Mouse (Mus musculus) monocyte, adult 2 months (primary cell): Measurements from ENCODE around the gene 9530003J23Rik.
"Not testable (repeated sequence)": the region's sequence is repeated elsewhere in the genome, so short reads cannot be mapped to it uniquely, and the experiment has no call there.

Experiments
- DNase-seq, 2 experiments: peaks; one replicate each; pipeline ENCODE4 v3.0.0; 2022; ENCODE audit warnings: low spot score in 2 of 2, low read depth in 1 of 2

Gene 9530003J23Rik

DNA sequence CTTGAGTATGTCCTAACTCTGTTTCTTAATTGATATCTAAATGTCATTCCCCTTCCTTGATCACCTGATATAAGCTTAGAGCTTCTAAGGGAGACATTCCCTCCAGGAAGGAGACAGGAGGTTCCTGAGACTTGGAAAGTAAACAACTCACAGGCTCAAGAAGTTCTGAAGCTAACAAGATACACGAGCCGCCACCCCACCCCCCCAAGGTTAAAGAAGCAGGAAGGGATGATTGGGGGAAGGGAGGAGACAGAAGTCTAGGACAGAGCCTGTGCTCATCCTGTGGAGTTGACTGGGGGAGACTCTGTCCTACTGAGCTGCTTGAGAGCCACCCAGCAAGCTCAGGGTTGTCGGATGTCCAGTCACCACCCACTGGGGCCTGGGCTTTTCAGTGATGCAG is 12.5 kb downstream of the 9530003J23Rik start:
- DNase-seq, result no peak

DNA sequence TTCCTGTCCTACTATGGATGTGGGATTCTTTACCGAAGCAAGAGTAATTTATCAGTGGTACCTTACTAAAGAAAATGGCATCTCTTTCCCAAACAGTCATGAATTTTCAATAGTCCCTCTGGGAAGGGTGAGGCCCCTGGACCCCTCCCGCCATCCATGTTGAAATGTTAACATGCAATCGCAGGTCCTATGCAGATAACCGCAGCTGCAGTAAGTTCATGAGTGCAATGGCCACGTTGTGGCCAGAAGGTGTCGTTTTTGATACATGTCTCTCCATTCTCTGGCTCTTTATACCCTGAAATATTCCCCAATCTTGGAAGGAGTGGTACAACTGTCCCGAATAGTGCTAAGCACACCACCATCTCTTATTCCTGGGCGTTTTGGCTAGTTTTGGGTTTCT is 13.4 kb downstream of the 9530003J23Rik start:
- no peak for DNase-seq

DNA sequence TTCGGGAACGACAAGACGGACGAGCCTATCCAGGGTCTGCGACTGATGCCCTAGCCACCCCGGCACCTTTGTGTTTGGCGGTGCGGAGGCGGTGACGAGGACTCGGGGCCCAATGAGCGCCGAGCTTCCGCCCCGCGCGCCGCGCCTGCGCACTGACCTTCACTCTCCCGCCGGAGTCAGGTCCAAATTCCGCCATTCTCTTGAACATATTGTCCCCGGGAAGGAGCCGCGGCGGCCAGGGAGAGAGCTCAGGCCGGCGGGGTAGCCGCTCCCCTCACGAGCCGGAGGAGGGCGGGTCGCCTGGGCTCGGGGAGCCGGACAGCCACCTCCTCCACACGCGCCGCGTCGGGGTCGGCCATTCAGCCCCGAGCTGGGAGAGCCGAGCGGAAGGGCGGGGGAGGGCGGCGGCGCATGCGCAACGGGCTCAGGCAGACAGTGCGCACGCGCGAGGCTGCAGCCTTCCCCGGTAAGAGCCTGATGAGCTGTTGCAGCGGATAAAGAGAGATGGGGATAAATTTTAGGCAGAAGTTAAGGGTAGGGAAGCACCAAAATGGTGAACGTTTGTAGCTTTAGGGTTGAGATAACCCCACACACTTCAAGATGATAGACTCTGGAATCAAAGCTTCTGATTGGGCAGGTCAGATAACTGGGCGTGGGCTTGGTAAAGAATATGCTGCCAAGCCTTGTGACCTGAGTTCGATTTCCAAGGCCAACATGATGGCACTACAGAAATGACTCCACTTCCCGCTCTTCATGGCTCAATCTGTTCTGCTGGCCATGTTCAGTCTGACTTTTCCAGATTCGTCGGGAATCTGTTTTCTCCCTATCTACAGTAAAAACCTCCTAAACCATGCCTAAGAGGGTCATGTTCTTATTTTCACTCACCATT is 14.2 kb downstream of the 9530003J23Rik start, which contains the start of gene Yeats4:
Gene Yeats4, minus strand, starts transcription at position 406 of the 889 bp plus-strand sequence.
- DNase-seq, result peak; percentile 90 to 97

DNA sequence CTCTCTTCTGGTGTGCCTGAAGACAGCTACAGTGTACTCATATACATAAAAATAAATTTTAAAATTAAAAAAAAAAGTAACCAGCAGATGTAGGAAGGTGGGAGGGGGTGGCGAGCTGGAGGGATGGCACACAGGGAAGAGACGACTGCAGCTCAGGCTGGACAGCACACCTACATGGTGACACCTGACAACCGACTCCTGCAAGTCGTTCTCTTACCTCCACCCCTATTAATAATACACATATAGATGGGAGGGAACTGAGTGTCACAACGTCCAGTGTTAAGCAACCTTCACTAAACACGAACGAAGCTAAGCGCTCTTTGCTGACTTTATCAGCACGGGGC is 14.8 kb downstream of the 9530003J23Rik start:
- no peak for DNase-seq

DNA sequence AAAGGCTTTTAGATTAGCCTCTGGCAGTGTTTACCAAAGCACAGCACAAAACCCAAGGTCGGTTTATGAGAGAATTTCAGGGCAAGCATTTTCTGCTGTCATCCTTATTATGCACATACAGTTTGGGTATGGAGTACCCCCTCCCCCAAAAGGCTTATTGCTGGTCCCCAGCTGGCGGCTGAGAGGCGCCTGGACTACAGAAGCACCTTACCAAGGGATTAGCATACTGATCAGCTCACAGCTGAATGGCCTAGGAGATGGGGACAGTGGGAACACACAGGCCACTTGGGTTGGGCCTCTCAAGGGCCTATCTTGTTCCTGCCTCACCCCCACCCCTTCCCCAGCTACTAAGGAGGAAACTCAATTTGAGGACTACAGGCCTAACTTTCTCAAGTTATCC is 15.7 kb downstream of the 9530003J23Rik start:
- DNase-seq, result no peak

DNA sequence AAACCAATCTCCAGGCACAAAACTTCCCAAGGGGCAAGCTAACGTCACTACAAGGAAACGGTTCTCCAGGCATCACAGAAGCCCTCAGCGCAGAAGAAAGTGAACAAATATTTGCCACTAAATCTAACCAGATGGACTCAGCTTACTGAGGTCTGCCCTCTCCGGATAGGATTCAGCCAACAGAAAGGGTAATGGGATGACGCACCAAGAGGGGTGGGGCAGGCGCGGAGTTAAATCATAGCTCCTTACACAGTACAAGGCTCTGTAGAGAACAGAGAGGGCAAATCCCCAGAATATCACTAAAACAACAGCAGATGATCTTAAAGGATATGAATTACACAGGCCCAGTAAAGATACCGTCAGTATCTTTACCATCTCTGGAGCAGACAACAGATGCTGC is 20.2 kb downstream of the 9530003J23Rik start:
- DNase-seq, result no peak

DNA sequence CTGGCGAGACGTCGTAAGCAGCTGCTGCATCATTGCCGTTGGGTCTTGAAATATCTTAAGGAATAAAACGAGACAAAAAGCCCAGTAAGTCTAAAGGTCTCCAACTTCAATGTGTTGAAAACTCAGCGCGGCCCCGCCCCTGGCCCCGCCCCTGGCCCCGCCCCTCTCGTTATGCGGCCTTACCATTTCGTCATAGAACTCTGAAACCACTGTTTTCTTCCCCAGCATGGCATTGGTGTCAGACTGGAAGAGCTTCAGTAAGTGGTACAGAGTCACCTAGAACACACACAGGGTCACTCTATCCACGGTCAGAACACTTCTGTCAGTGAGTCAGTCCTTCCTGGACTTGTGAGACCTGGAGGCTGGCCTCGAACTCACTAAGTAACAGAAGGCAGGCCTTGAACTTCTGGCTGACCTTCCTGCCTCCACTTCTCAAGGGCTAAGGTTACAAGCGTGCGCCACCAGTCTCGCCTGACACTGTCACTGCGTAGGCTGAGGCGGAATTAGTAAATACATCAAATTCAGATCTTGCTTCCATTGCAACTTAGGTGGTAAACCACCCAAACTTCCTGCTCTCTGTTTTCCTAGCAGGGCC is 21.2 kb downstream of the 9530003J23Rik start:
- DNase-seq, result no peak

DNA sequence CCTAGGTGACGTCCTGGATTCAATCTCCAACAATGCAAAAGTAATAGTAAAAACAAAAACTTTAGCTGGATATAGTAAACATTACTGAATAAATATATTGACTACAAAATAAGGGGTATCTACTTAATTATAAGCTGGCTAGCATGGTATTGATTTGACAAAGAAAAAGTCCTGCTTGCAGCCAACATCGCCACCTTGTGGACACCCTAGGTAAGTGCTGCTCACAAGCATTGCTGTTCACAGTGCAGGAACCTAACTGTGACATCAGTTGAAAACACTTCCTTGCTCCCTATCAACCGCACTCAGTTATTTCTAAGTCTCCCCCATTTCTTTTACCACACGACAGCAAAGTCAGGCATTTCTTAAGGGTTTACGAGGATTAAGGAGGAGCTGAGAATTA is 21.7 kb downstream of the 9530003J23Rik start:
- DNase-seq, result peak in 1 of 2 experiments; percentile 22

DNA sequence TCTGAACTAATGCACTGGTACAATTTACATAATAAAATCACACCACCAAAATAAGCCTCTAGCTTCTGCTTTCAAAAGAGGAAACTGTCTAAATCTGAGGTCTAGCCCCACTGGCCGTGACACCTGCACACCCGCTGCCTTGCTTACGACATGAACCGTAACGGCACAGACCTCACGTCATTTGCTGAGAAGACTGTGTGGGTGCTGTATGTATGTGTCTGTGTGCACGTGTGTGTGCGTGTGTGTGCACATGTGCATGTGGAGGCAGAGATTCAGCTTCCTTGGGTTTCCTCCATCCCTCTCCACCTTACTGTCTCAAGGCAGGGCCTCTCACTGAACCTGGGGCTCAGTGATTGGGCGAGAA is 22.4 kb downstream of the 9530003J23Rik start:
- DNase-seq, result peak in 1 of 2 experiments; percentile 44

DNA sequence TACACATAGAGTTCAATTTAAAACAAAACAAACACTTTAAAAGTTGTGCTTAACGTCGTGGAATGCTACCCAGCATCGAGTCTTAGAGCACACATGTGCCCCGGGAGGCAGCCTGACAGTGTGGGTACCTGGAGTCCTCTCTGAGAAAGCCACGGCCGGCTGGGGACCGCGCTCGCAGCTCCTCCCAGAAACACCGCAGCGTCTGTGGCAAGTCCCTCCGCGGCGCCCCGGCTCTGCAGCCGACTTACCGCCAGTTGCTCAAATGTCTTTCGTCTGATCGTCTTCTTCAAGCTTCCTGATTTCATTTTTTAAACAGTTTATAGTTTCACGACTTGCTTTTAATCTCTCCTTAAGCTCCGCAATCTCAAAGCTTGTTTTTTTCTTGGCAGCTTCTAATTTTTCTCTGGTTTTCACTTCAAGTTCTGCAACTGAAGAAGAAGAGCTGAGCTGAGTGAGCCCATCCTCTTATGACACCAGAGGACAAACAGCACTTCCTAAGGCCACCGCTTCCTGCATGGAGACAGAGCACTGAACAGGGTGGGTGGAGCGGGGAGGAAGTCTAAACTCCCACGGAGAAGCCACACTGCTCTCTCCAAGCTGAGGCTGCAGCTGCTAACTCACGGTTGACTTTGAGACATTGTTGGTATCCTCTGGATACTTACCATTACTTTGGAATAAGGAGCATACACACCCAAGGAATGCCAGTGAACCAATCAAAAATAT is 22.9 kb downstream of the 9530003J23Rik start:
- DNase-seq, result peak in 1 of 2 experiments; percentile 13

DNA sequence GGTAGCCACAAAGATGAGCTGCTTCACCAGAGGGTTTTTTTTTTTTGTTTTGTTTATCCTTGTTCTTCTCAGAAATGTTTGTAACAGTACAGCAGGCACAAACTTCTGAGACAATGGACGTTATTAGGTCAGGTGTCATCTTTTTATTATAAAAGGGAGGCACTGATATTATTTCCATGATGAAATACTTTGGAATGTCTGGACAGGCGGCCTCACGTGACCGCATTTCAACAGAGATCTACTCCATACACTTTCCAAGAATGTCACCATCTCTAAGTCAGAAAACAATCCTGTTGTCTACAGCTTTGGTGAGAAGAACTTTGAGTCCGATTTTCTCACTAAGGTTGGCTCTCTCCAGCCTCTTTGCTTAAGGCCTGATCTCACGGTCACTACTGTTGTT is 27.5 kb downstream of the 9530003J23Rik start:
- DNase-seq, result no peak

DNA sequence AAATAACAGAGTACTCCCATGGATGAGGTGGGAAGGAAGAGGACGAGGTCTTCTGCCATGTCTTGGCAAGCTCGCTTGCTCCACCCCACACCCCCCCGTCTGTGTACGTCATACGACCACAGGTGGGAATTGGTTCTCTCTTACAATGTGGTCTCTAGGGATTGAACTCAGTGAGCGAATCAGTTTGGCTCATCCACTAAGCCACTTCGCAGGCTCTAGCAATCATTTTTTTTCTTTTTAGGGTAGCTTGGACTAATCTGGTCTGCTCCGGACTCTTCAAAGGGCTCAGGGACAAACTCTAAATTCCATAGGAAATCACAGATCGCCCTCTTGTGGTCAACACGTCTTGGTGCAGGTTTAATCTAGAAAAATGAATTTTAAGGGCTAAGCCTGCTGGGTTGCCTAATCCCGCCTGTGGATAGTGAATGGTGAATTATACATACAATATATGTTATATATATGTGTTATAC is 29.0 kb downstream of the 9530003J23Rik start:
- no peak for DNase-seq

DNA sequence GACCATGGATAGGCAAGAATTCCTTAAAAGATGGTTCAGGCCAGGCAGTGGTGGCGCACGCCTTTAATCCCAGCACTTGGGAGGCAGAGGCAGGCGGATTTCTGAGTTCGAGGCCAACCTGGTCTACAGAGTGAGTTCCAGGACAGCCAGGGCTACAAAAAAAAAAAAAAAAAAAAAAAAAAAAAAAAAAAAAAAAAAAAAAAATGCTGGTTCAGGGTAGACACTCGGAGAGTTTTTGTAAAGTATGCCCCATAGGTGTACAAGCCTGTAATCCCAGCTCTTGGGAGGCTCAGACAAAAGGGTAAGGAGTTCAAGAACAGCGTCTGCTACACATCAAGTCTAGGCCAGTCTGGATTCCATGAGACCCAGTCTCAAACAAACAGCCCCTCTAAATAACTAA is 29.7 kb downstream of the 9530003J23Rik start:
- not testable (repeated sequence) for DNase-seq

DNA sequence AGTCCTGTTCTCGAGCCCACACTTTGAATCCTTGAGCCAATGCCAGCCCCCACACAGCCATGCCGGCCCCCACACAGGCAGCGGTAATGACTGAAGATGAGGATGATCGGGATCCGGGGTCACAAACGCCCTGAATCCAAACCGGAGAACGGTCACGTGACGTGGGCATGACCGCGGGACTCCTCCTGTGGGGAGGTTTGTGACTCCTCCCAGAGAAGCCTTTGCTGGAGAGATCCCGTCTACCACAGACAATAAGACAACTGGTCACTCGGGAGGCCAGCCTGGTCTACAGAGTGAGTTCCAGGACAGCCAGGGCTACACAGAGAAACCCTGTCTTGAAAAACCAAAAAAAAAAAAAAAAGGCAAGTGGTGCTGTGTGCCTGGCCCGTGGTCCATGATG is 30.3 kb downstream of the 9530003J23Rik start:
- no peak for DNase-seq

DNA sequence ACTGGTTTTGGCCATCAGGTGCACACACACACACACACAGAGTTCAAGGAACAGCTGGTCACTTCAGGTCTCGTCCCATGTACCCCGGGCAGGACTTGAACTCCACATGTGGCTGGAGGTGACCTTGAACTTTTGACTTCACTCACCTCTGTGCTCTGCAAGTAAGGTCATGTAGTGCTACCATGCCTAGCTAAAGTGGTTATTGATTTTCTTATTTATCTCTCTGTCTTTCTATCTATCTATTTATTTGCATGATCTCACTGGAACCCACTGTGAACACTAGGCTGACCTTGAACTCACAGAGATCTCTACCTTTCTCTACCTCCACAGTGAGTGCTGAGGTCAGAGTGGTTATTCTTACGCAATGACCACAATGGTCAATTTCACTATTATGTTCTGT is 32.4 kb downstream of the 9530003J23Rik start:
- no peak for DNase-seq

DNA sequence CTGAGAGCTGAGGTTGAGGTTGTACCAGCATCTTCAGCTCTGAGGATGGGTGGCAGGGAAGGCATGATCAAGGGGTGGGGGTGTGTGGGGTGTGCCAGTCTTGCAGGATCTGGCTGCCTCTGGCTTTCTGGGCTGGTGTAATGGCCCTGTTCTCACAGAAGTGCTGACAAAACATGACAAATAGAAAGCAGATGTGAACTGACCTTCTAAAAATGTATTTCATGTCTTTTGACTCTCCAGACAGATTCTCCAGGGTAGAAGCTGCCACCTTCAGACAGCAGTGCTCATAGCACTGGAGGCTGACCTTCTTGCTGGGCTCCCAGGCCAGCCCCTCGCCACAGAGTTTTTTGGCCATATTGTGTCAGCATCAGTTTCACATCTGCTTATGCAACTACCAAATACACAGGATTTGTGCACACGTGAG is 34.9 kb downstream of the 9530003J23Rik start:
- DNase-seq, result no peak

DNA sequence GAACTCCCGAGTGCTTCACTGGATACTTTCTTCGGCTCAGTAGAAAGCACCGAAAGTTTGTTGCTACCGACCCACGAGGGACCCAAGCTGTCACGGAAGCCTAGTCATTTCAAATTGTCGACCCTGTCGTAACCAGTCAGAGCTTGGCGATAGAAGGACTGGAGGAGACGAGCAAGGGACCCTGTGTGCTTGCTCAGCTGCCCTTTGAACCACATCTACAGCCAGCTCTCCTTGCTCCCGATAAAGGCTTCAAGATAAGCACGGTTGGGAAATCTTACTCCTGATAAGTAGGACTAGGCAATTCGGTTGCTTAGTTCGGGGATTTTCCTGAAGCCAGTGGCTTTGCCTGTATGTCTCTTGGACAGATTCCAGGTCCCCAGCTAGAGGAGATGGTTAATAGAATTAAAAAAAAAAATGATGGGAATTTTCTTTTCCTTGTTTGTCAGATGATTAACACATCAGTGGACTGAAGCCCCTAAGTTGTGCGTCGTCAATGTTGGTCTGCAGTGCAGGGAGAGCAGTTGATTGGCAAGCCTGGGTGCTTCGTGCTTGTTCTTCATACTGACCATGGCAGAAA is 35.4 kb downstream of the 9530003J23Rik start:
- no peak for DNase-seq

DNA sequence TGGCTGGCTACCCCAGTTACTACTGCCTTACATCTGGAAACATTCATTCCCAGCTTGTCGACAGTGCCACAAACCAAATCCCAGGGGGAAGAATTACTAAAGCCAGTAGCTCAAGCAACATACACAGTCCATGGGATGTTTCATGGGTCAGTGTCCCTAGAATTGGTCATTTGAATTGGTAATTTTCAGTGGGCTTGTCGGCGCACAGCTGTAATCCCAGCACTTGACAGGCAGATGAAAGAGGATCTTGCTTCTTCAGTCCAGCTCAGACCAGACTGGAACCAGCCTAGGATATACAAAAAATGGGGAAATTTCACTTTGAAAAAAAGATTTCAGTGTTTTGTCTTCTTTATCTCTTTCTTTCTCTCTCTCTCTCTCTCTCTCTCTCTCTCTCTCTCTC is 38.8 kb downstream of the 9530003J23Rik start:
- no peak for DNase-seq

DNA sequence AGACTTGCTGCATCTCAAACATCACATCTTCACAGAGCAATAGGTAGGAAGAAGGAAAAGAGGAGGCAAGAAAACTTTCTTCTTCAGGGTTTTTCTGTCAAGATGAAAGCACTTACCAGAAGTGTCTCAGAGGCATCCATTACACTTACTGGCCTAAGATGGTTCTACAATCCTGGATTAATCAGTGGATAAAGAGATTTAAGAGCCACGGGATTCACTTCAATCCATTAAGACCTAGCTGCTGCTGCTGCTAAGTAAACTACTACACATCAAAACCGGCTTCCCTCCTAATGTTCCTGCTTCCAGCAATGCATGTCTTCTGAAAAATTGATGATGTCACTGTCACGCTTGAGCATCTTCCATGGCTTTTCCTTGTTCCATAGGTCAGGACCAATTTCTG is 41.8 kb downstream of the 9530003J23Rik start:
- DNase-seq, result no peak

DNA sequence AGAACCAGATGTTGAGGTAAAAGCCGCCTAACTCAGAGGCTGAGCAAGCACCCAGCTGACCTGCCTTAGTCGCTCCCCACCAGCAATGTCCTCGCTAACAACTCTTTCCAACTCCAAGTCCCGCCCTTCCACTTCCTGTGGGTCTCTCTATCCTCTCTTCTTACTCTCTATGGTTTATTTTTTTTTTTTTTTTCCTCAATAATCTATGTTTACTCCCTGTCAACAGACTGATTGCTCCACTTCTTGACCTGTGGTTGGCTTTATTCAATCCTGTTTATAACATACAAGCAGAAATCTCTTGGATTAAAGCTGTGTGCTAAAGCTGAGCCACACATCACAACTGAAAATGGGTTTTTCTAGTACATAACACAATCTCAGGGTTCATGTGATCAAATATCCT is 42.8 kb downstream of the 9530003J23Rik start:
- DNase-seq, result no peak

DNA sequence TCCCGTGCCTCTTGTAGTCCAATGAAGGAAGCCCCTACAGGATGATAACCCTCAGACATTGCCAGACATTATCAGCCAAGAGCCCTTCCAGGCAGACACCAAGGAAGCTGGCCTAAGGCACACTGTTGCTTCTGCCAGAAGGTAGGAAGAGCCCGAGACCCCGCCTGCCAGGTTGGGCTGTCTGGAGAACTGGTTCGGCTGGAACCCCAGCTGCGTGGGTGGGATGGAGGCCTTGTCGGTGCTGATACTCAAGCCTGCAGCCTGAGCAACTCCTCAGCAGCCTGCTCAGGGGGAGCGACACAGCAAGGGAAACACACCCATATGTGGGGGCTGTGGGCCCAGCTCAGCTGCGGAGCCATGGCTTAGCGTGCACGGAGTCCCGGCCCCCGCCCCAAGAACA is 43.5 kb downstream of the 9530003J23Rik start:
- no peak for DNase-seq

DNA sequence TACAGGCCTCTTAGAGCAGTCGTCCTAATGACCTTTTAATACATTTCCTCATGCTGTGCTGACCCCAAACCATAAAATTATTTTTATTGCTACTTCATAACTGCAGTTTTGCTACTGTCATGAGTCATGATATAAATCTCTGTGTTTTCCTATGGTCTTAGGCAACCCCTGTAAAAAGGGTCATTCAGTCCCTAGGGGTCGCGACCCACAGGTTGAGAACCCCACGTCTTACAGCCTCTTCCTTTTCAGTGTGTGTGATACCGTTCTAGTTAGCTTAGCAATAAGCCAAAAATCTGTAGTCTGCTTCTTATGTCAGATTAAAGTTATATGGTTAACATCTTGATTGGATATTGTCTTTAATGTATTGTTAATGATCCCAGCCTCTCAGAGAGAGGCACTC is 45.1 kb downstream of the 9530003J23Rik start:
- no peak for DNase-seq
